Mouse (Mus musculus) splenic B cell, adult 2 months (primary cell): ENCODE results near the gene Xrcc6.
A peak's percentile ranks its signal among the peaks of the same experiment; 100 is the strongest.

Experiments
- DNase-seq: peaks from one replicate; pipeline ENCODE4 v3.0.0-alpha.2; 2011; ENCODE audit warnings: low read depth, low spot score
- H3K27me3 ChIP-seq: 2 replicates; pipeline ENCODE4 v1.6.1; 2012; ENCODE audit warnings: mild to moderate bottlenecking, low read length, moderate library complexity, mixed read lengths; ENCODE audit not compliant: control insufficient read depth, poor library complexity, insufficient read depth, severe bottlenecking
- H3K36me3 ChIP-seq: 2 replicates; pipeline ENCODE4 v1.6.1; 2012; ENCODE audit warnings: mild to moderate bottlenecking, low read length, moderate library complexity, mixed read lengths; ENCODE audit not compliant: control insufficient read depth, poor library complexity, insufficient read depth, severe bottlenecking

Xrcc6 gene

DNA sequence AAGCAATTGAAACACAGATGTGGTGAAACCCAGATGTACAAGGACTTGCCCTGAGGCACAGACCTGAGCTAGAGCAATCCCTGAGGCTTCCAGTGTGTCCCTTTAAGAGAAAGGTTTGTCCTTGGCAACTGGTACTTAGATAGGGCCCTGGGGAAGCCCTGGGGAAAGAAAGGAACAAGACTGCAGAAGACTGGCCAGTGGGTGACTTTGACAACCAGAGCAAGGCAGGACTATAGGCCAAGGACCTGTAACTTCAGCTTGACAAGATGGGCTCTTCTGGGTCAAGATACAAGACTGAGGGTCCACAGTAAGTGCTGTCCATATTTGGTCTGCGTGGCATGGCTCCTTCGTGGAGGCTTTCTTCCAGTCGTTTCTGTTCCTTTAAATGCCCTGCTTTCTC, at the start of gene Xrcc6:
Xrcc6 (plus strand) TSS at position 190 of the 400 bp plus-strand sequence.
- no peak for DNase-seq
- Histone ChIP-seq H3K27me3 (no peaks in the 10 kb centered on the region), H3K36me3 (no peaks in the 10 kb centered on the region)

GRCm38 (mm10) chr15:81938246-81938645, 49.4 kb upstream of the Xrcc6 start:
- Histone ChIP-seq H3K27me3 (no peaks in the 10 kb centered on the region), H3K36me3 (no peaks in the 10 kb centered on the region)
- peak; percentile 76 for DNase-seq

- no peak for DNase-seq
- Histone ChIP-seq H3K27me3 (no peaks in the 10 kb centered on the region), H3K36me3 (no peaks in the 10 kb centered on the region)
These were observed 48.4 kb upstream of the Xrcc6 start for GRCm38 (mm10) chr15:81939157-81939715.

DNA sequence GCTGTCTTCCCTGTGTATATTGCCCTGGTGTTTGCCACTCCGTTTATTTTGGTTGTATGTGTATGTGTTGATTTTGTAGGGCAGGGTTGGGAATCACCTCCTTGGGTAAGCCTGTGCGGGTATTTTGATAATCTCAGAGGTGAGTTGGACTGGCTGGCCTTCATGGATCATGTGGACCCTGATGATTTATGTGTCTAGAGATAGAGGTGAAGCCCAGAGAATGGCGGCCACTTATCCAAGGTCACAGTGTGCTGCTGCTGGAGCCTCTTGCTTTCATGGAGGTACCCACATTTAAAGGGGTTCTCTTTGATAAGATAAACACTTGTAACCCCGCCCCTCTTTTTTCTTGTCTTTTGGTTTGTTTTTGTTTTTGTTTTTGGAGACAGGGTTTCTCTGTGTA, 47.9 kb upstream of the Xrcc6 start:
- no peaks in the 10 kb centered on the region for H3K27me3 ChIP-seq
- DNase-seq = no peak
- H3K36me3 ChIP-seq = no peaks in the 10 kb centered on the region

DNA sequence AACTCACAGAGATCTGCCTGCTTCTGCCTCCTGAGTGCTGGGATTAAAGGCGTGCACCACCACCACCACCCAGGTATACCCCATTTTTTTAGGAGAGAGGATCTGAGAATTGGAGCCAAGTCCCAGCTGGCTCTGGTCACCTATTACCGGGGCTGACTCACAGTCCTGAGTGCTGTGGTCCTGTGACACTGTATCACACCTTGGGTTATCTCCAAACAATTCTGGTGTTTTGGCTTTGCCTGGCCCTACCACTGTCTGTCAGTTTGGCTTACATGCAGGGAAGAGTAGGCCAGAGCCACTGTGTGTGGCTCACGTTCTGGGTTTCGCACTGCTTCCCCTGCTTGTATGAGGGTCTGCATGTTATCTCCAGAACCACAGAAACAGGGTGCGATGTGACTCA, 47.4 kb upstream of the Xrcc6 start:
- no peaks in the 10 kb centered on the region for H3K36me3 ChIP-seq
- H3K27me3 ChIP-seq = no peaks in the 10 kb centered on the region
- DNase-seq = no peak

DNA sequence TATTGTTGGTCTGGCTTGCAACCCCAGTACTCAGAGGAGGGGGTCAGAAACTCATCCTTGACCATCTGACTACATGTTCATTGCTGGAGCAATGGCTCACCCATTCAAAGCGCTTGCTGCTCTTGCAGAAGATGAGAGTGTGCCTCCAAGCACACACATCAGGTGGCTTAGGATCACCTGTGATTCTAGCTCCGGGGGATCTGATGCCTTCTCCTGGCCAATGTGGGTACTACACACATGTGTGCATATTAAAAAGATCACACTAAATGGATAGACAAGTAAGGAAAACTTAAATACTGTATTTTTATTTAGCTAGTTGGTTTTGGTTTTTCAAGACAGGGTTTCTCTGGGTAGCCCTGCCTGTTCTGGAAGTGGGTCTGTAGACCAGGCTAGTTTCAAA, 46.6 kb upstream of the Xrcc6 start:
- Histone ChIP-seq H3K36me3 (no peaks in the 10 kb centered on the region), H3K27me3 (no peaks in the 10 kb centered on the region)
- DNase-seq = no peak

GRCm38 (mm10) chr15:81943176-81943749, 44.4 kb upstream of the Xrcc6 start:
- H3K36me3 ChIP-seq = no peaks in the 10 kb centered on the region
- no peaks in the 10 kb centered on the region for H3K27me3 ChIP-seq
- DNase-seq = no peak

DNA sequence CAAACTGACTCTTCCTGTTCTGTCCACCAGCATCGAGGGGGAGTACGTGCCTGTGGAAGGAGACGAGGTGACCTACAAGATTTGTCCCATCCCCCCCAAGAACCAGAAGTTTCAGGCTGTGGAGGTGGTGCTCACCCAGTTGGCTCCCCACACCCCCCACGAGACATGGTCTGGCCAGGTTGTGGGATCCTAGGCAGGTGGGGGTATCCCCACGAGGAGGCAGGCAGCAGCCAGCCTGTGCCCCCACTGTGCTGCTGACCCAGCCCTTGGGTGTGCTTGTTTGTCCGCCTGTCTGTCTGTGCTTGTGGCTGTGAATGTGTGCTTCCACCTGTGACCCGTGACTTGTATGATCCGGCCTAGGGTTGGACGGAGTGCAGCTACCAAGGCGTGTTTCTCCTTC, 38.6 kb upstream of the Xrcc6 start:
- DNase-seq = no peak
- Histone ChIP-seq H3K27me3 (no peaks in the 10 kb centered on the region), H3K36me3 (no peaks in the 10 kb centered on the region)

DNA sequence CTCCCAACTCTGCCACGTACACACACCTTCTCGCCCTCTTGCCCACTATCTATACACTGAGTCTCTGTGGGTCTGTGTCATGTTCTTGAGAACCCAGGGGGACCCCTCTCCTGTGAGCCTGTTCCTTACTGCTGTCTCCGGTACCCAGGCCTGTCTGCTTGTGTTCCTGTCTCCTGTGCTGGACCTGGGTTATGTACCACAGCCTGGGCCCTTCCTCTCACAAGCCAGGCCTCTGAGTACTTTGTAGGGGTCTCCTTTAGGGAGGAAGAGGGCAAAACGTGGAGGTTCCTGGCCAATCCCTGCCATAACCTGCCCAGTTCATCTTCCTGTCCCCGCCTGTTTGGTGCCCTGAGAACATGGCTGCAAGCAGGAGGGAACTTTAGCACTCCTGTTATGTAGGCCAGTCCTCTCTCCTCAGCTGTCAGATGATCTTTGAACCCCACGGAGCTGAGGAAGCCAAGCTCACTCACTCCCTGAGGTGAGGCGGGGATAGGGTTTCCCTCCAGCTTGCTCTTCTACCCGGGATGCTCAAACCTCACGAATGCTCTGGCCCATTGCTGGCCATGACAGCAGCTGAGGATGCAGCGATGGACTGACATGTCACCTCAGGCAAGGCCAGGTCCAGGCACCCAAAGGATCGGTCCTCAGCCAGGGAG, 38.0 kb upstream of the Xrcc6 start:
- DNase-seq = no peak

GRCm38 (mm10) chr15:81950716-81951115, 36.9 kb upstream of the Xrcc6 start:
- DNase-seq = no peak
- no peaks in the 10 kb centered on the region for H3K36me3 ChIP-seq
- no peaks in the 10 kb centered on the region for H3K27me3 ChIP-seq

More for the DNA sequence above, 38.0 kb upstream of the Xrcc6 start:
- Histone ChIP-seq H3K27me3 (no peaks in the 10 kb centered on the region), H3K36me3 (no peaks in the 10 kb centered on the region)

DNA sequence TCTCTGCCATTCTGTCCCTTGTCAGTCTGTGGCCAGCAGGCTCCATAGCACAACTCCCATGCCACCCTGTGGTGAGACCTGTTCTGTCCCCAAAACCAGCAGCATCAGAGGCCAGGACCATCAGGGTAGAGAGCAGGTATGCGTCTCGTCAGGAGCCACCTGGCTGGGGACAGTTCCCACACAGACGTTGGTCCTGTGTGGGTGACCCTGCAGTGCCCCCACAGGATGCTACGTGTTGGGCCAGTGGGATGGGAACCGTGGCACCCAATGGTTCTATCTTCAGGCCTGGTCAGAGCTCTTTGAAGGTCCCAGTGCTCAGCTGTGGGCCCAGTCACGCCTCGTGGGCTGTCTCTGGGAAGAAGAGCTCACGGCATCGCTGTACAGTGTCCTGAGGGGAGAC, 36.5 kb upstream of the Xrcc6 start:
- Histone ChIP-seq H3K36me3 (no peaks in the 10 kb centered on the region), H3K27me3 (no peaks in the 10 kb centered on the region)
- no peak for DNase-seq

- H3K27me3 ChIP-seq = no peaks in the 10 kb centered on the region
- DNase-seq = no peak
- no peaks in the 10 kb centered on the region for H3K36me3 ChIP-seq
These were observed 35.3 kb upstream of the Xrcc6 start for GRCm38 (mm10) chr15:81952310-81952709.

GRCm38 (mm10) chr15:81954151-81954583, 33.5 kb upstream of the Xrcc6 start:
- Histone ChIP-seq H3K36me3 (no peaks in the 10 kb centered on the region), H3K27me3 (no peaks in the 10 kb centered on the region)
- no peak for DNase-seq

GRCm38 (mm10) chr15:81954716-81955115, 32.9 kb upstream of the Xrcc6 start:
- no peaks in the 10 kb centered on the region for H3K27me3 ChIP-seq
- H3K36me3 ChIP-seq = no peaks in the 10 kb centered on the region
- no peak for DNase-seq

DNA sequence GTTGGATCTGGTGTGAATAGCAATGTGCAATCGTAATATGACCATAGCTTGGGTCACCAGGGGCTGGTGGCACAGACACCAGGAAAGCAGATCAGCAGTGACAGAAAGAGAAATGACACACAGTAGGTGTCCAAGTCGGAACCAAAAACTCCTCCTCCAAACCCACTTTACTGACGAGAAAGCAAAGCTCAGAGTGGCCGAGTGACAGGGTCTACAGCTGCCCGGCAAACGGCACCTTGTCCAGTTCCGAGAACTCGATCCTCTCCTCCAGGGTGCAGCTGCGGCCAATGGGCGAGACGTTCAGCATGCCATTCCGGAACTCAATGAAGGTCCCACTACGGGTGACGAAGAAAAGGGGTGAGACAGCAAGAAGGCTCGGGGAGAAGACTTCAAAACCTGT, 32.2 kb upstream of the Xrcc6 start:
- DNase-seq = no peak
- no peaks in the 10 kb centered on the region for H3K27me3 ChIP-seq

More for the DNA sequence above, 32.2 kb upstream of the Xrcc6 start:
- no peaks in the 10 kb centered on the region for H3K36me3 ChIP-seq
